In the genomic region with DNA sequence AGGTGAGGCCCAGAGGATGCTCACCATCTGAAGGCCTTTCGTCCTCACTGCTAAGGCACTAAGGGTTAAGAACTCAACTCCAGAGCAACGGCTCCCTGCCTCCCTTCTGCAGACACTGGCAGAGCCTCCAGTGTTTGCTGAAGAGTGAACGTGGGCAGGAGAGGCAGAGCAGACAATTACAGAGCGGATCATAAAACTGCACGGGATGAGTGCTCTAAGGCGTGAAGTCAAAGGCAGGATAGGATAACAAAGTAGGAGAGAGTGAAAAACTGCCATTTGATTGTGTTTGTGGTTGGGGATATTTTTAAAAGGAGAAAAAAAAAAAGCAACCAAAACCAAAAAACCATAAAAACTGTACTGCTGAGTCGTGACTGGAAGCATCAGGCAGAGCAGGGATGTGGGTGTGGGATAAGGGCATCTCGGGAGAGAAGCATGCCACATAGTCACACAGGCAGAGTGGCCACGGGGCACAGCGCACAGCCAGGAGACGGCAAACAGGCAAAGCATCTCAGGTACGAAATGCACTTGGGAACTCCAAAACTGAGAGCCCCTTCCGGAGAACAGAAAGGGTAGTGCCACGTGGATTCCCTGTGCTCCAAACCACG, we compare ENCODE assay signal across 17 mouse cellular contexts. TPM values are rescaled to one million over a fixed set of nuclear protein-coding genes. Genes with fewer than 3 reads are reported as not detected.
DNase-seq lines count a peak whose midpoint lies in the region; ATAC-seq and TF ChIP-seq lines count a peak whose summit lies in the region.
"Had no signal": no experiment of that assay in that cellular context is flagged by ENCODE, and none has a peak within 500 bp of the region (broad histone marks: within the 10 kb centered on the region; RNA-seq: fewer than 3 reads in every experiment).

No protein-coding gene starts in this region.

- TF ChIP-seq CTCF in left cerebral cortex, adult 2 months (IDR thresholded peaks at IDR 0.05), result no peak

- H3K36me3 ChIP-seq in hindbrain, embryonic 14.5 days (replicated peaks; ENCODE audit: control insufficient read depth, insufficient read depth), result no peaks in the 10 kb centered on the region
- H3K36me3 ChIP-seq in hindbrain, embryonic 16.5 days (ENCODE audit: control insufficient read depth, insufficient read depth, low read length), result no peaks in the 10 kb centered on the region

- intact Hi-C loops in left cerebral cortex, adult 2 months (cut with DNase I), result loop anchor here (2.0 kb wide), 1 partner anchor 33 kb away; the partner anchor contains the start of genes Lnx2 and Polr1d

- WGBS in hindbrain, embryonic 14.5 days, result 60% methylated on average over 15 of the region's 15 CpGs
- WGBS in hindbrain, embryonic 16.5 days, result 59% methylated on average over 15 of the region's 15 CpGs

- peak overlapping the region; percentile 54; the same call in 1 of the 2 replicates for H3K27ac ChIP-seq in hindbrain, embryonic 14.5 days
- H3K27ac ChIP-seq in hindbrain, embryonic 16.5 days (ENCODE audit: low read depth, low read length), result no peak overlapping the region
- peak overlapping the region; percentile 72 for H3K27ac ChIP-seq in left cerebral cortex, adult 2 months
- H3K27ac ChIP-seq: embryonic facial prominence, embryonic 10.5 days; hindbrain, embryonic 10.5 days; limb, embryonic 13.5 days; liver, embryonic 13.5 days; stomach, embryonic 15.5 days had no signal

- no peaks in the 10 kb centered on the region for H3K9me3 ChIP-seq in hindbrain, embryonic 14.5 days (ENCODE audit: control insufficient read depth, low read length)
- H3K9me3 ChIP-seq in hindbrain, embryonic 16.5 days (ENCODE audit: control insufficient read depth, low read length), result no peaks in the 10 kb centered on the region
- H3K9me3 ChIP-seq: embryonic facial prominence, embryonic 10.5 days; hindbrain, embryonic 10.5 days; limb, embryonic 13.5 days; liver, embryonic 13.5 days; stomach, embryonic 15.5 days had no signal

- ATAC-seq in hindbrain, embryonic 14.5 days (ENCODE audit: low FRiP score), result no peak
- ATAC-seq in hindbrain, embryonic 16.5 days, result no peak

- H3K27me3 ChIP-seq in hindbrain, embryonic 14.5 days (ENCODE audit: control insufficient read depth, insufficient read depth, low read length), result no peaks in the 10 kb centered on the region; the same call in 1 of the 2 replicates
- H3K27me3 ChIP-seq in hindbrain, embryonic 16.5 days (replicated peaks; ENCODE audit: control insufficient read depth, insufficient read depth, low read length), result no peaks in the 10 kb centered on the region
- H3K27me3 ChIP-seq: limb, embryonic 13.5 days; liver, embryonic 13.5 days; stomach, embryonic 15.5 days had no signal

- H3K4me1 ChIP-seq in hindbrain, embryonic 14.5 days (replicated peaks; ENCODE audit: control insufficient read depth, insufficient read depth, low read length), result peaks cover 11% of the 10 kb centered on the region
- H3K4me1 ChIP-seq in hindbrain, embryonic 16.5 days (ENCODE audit: control insufficient read depth, insufficient read depth, low read depth, low read length), result peaks cover 10% of the 10 kb centered on the region

- no peak for DNase-seq in hindbrain, embryonic 14.5 days (ENCODE audit: low spot score)
- DNase-seq in left cerebral cortex, adult 2 months (ENCODE audit: extremely low spot score in 1 of 2, low spot score in 2 of 2), result no peak
- no peak for DNase-seq in left cerebral cortex, adult 11 months (ENCODE audit: low spot score)
- peak; percentile 40 for DNase-seq in right cerebral cortex, postnatal 25 days
- no peak for DNase-seq in right cerebral cortex, postnatal 10 days (ENCODE audit: low spot score in 2 of 2)
- DNase-seq in thymus, postnatal 25 days, result no peak
- DNase-seq: adrenal gland, adult 2 months; B cell, adult 2 months; cerebellum, adult 9-10 months; liver, embryonic 13.5 days; lung, embryonic 14.5 days; lung, postnatal 36 days had no signal

- no peak overlapping the region for H3K9ac ChIP-seq in hindbrain, embryonic 14.5 days
- H3K9ac ChIP-seq in hindbrain, embryonic 16.5 days (ENCODE audit: low read depth, low read length), result no peak overlapping the region
- H3K9ac ChIP-seq: limb, embryonic 13.5 days; liver, embryonic 13.5 days; lung, embryonic 14.5 days; stomach, embryonic 15.5 days had no signal

- no peak overlapping the region for H3K4me3 ChIP-seq in hindbrain, embryonic 14.5 days (replicated peaks; ENCODE audit: low read length)
- H3K4me3 ChIP-seq in hindbrain, embryonic 16.5 days (ENCODE audit: low read length), result no peak overlapping the region
- H3K4me3 ChIP-seq in left cerebral cortex, adult 2 months, result peak overlapping the region; percentile 9; the same call in 1 of the 2 replicates
- H3K4me3 ChIP-seq: embryonic facial prominence, embryonic 10.5 days; hindbrain, embryonic 10.5 days; limb, embryonic 13.5 days; liver, embryonic 13.5 days; stomach, embryonic 15.5 days had no signal

- H3K4me2 ChIP-seq in hindbrain, embryonic 14.5 days (replicated peaks), result 0 out of 2 replicates have a peak overlapping the region, but pooled peaks have one; percentile 2
- no peak overlapping the region for H3K4me2 ChIP-seq in hindbrain, embryonic 16.5 days (ENCODE audit: low read length)
- H3K4me2 ChIP-seq: limb, embryonic 13.5 days; liver, embryonic 13.5 days; lung, embryonic 14.5 days; stomach, embryonic 15.5 days had no signal

RNA-seq across cellular contexts. Expression of gene Lnx2, which starts 33.0 kb away (rescaled TPM):
- polyA plus RNA-seq in hindbrain, embryonic 14.5 days (2014; fragmentation: Nextera tagmentation; extraction: Ambion mirVana), result 5.0 and 5.6 TPM in 2 replicates
- 4.5 and 6.2 TPM in 2 replicates for polyA plus RNA-seq in hindbrain, embryonic 16.5 days (2015; fragmentation: Nextera tagmentation; extraction: Ambion mirVana)
- 1 to 10 TPM; 5.8 to 6.3 TPM for total RNA-seq in left cerebral cortex, adult 2 months (2021)

RNA-seq across cellular contexts. Expression of gene Polr1d, which starts 33.5 kb away (rescaled TPM):
- polyA plus RNA-seq in hindbrain, embryonic 14.5 days (2014; fragmentation: Nextera tagmentation; extraction: Ambion mirVana), result 109 and 113 TPM in 2 replicates
- polyA plus RNA-seq in hindbrain, embryonic 16.5 days (2015; fragmentation: Nextera tagmentation; extraction: Ambion mirVana), result 96.0 and 105 TPM in 2 replicates
- 10 to 100 TPM; 66.8 to 67.0 TPM for total RNA-seq in left cerebral cortex, adult 2 months (2021)
